Mouse (Mus musculus) hindbrain, embryonic 12.5 days (tissue): ENCODE measurements around the gene Dazap1. TPM values are rescaled to one million over a fixed set of nuclear protein-coding genes. Genes with fewer than 3 reads are reported as not detected.
"Not testable (repeated sequence)": the region's sequence is repeated elsewhere in the genome, so short reads cannot be mapped to it uniquely, and the experiment has no call there.

Source experiments
- ATAC-seq: fragments of 200-750 bp; cut with Nextera tagmentation; 2 replicates; pipeline ENCODE4 v1.8.0; 2017; ENCODE audit warnings: moderate TSS enrichment; ENCODE audit not compliant: low FRiP score
- H3K27ac ChIP-seq: fragments of 300-500 bp; sonication (generic); 2 replicates; pipeline ENCODE4 v1.5.1; 2016; ENCODE audit warnings: mild to moderate bottlenecking
- H3K27me3 ChIP-seq: fragments of 300-500 bp; sonication (generic); 2 replicates; pipeline ENCODE4 v1.6.1; 2016; ENCODE audit warnings: mild to moderate bottlenecking
- H3K36me3 ChIP-seq: fragments of 300-500 bp; sonication (generic); 2 replicates; pipeline ENCODE4 v1.6.1; 2016; ENCODE audit warnings: mild to moderate bottlenecking
- H3K4me1 ChIP-seq: fragments of 300-500 bp; sonication (generic); 2 replicates; pipeline ENCODE4 v1.6.1; 2016
- H3K4me2 ChIP-seq: fragments of 300-500 bp; sonication (generic); replicated peaks from 2 replicates; pipeline ENCODE4 v1.6.1; 2016; ENCODE audit warnings: mild to moderate bottlenecking
- H3K4me3 ChIP-seq: fragments of 300-500 bp; sonication (generic); 2 replicates; pipeline ENCODE4 v1.5.1; 2016; ENCODE audit warnings: mild to moderate bottlenecking
- H3K9ac ChIP-seq: fragments of 300-500 bp; sonication (generic); 2 replicates; pipeline ENCODE4 v1.6.1; 2016; ENCODE audit warnings: mild to moderate bottlenecking, moderate library complexity
- H3K9me3 ChIP-seq: fragments of 300-500 bp; sonication (generic); replicated peaks from 2 replicates; pipeline ENCODE4 v1.6.1; 2016; ENCODE audit warnings: mild to moderate bottlenecking
- WGBS: fragments of 180-500 bp; shearing (Covaris S2); methylation state at CpG from one replicate; pipeline ENCODE4 v1.1.7; 2016; 5-methylcytosine and 5-hydroxymethylcytosine counted together
- polyA plus RNA-seq: library from polyadenylated mRNA; unstranded; fragments of >200 nt; fragmentation: Nextera tagmentation; extraction: Ambion mirVana; gene quantifications from 2 replicates; pipeline ENCODE4 v1.2.1, GENCODE M21; 2016

Dazap1 gene
- polyA plus RNA-seq: 67.1 and 76.9 TPM in 2 replicates

DNA sequence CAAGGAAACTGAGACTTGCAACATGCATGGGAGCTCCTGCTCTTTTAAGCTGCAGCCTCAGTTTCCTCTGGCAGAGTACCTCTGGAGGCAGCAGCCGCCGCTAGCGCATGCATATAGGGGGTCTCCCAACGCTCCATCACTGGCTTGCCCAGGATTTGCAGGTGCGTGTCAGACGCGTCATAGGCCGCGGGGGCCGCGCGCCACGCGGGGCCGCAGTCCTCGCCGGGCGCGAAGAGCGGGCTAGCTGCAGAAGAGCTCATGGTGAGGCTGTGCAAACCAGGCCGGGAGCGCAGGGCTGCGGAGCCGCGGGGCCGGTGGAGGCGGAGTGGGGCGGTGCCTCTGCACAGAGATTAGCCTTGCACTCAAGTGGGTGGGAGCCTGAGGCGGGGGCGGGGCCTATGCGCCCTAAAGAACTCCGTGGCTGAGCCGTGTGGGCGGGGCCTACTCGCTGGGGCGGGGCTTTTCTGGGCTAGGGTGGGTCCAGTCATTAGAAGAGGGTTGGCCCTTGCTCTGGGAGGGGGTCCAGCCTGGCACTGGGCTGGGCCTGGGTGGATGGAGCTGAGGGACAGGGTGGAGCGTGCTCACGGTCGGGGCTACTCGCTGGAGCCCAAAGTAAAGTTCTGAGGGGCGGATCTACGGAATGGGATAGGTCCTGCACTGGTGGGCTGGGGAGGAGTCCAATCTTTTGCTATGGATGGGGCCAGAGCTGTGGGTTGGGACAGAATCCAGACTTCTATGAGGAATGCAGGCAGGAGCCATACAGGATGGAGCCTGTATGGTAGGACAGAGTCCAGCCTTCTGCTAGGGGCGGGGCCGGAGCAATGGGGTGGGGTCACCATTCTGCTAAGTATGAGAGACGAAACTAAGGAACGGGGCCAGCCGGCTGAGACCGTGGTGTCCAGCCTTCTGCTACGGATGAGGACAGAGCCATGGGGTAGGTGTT, at the start of gene Dazap1, which contains the start of gene Gamt:
Gene Dazap1, plus strand, starts transcription at position 845 of the 943 bp plus-strand sequence.
Gene Gamt, minus strand, starts transcription at position 371 of the 943 bp plus-strand sequence.
- Histone ChIP-seq H3K4me1 (peaks cover 43% of the 10 kb centered on the region), H3K27ac (peak within 1 kb of the TSS; percentile 90), H3K4me3 (peak within 1 kb of the TSS; percentile 43), H3K9me3 (no peaks in the 10 kb centered on the region), H3K9ac (peak within 1 kb of the TSS; percentile 70), H3K36me3 (peaks cover 28% of the 10 kb centered on the region), H3K4me2 (peak within 1 kb of the TSS; percentile 83), H3K27me3 (no peaks in the 10 kb centered on the region)
- ATAC-seq: peak; percentile 80
- under 1% methylated on average over 49 of the region's 49 CpGs for WGBS

DNA sequence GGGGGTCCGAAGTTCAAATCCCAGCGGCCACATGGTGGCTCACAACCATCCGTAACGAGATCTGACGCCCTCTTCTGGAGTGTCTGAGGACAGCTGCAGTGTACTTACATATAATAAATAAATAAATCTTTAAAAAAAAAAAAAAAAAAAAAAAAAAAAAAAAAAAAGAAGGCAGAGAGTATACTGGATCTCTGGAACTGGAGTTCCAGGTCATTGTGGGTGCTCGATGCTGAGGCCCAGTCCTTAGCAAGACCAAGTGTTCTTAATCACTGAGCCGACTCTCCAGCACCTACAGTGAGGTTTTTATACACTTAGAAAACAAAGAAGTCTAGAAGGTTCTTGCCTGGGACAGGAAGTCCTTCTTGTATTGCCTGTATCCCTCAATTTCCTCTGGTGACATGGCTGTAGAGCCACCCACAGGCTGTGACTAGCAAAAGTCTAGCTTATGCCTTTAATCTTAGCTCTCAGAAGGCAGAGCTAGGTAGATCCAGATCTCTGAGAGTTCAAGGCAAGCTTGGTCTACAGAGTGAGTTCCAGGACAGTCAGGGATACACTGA, 49.7 kb upstream of the Dazap1 start:
- not testable (repeated sequence) for ATAC-seq, H3K36me3 ChIP-seq, H3K27me3 ChIP-seq, H3K27ac ChIP-seq, H3K9ac ChIP-seq, H3K4me3 ChIP-seq, H3K9me3 ChIP-seq, H3K4me2 ChIP-seq
- H3K4me1 ChIP-seq: peaks cover 29% of the 10 kb centered on the region
- WGBS: 67% methylated on average over 7 of the region's 7 CpGs

DNA sequence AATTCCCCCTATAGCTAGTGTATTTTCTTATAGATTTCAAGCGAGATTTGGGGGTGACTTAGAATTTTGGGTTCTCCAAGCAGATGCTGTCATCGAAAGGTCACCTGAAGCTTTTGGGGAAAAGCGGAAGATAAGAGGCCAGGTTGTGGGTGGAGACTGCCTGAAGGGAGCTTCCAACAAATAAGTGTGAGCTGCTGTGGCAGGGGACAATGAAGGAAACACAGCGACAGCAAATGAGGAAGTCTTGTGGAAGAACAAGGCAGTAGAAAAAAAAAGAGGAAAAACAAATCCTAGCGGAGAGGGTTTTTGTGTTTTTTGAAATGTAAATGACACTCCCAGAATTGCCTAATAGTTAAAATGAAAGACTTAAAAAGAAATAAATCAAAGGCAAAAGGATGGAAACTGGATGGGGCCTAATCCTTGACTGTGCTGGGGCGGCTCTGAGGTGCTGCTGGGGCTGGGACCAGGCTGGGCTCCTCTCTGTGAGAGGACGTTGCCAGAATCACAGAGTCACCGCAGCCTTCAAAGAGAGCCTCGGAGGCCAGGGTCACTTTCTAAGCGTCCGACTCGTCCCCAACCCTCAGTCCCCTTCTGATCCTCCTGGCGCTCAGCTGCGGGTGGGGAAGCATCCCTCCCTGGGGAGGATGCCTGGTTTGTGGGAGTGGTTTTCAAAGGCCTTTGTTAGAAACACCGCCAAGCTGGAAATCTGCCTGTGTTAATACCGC, 46.1 kb upstream of the Dazap1 start:
- Histone ChIP-seq H3K4me2 (no peak overlapping the region), H3K4me3 (no peak overlapping the region), H3K27ac (no peak overlapping the region), H3K36me3 (no peaks in the 10 kb centered on the region), H3K27me3 (no peaks in the 10 kb centered on the region), H3K9me3 (no peaks in the 10 kb centered on the region), H3K4me1 (peaks cover 4% of the 10 kb centered on the region), H3K9ac (peak overlapping the region; percentile 36; the same call in 1 of the 2 replicates)
- no peak for ATAC-seq
- WGBS: 15% methylated on average over 16 of the region's 16 CpGs

DNA sequence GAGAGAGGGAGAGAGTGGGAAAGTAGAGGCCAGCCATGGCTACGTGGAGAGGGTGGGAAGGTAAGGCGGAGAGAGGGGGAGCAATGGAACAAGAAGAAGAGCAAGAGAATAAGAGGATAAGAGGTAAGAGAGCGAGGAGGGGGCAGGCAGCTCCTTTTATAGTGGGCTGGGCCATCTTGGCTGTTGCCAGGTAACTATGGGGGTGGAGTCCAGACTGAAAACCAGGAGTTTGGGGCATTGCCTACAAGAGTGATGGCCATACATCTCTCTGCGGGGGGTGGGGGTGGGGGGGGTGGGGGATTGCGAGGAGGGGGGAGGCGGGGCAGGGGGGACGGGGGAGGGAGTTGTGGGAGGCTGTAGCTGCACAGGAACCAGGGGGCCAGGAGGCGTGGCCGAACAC, 40.6 kb upstream of the Dazap1 start:
- Histone ChIP-seq H3K9me3 (no peaks in the 10 kb centered on the region), H3K27ac (no peak overlapping the region), H3K4me2 (no peak overlapping the region), H3K4me1 (peaks cover 7% of the 10 kb centered on the region), H3K27me3 (no peaks in the 10 kb centered on the region), H3K4me3 (no peak overlapping the region), H3K9ac (no peak overlapping the region), H3K36me3 (no peaks in the 10 kb centered on the region)
- 44% methylated on average over 6 of the region's 9 CpGs for WGBS
- ATAC-seq: no peak

DNA sequence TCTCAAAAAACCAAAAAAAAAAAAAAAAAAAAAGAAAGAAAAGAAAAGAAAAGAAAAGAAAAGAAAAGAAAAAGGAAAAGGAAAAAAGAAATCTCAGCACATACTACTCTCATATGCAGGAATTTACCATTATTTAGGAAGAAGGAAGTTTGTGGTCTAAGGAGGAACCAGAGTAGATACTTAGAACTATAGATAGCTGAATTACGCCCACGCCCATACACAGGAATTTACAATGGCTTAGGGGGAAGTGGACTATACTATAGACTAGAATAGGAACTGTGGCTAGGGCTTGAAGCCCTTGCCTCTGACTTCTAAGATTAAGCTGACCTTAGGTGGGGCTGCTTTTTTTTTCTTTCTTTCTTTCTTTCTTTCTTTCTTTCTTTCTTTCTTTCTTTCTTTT, 38.1 kb upstream of the Dazap1 start:
- not testable (repeated sequence) for H3K36me3 ChIP-seq, H3K9me3 ChIP-seq, H3K9ac ChIP-seq, H3K4me2 ChIP-seq, ATAC-seq, H3K27me3 ChIP-seq, H3K27ac ChIP-seq, H3K4me3 ChIP-seq
- WGBS: 96% methylated on average over 2 of the region's 2 CpGs
- peaks cover 21% of the 10 kb centered on the region for H3K4me1 ChIP-seq

DNA sequence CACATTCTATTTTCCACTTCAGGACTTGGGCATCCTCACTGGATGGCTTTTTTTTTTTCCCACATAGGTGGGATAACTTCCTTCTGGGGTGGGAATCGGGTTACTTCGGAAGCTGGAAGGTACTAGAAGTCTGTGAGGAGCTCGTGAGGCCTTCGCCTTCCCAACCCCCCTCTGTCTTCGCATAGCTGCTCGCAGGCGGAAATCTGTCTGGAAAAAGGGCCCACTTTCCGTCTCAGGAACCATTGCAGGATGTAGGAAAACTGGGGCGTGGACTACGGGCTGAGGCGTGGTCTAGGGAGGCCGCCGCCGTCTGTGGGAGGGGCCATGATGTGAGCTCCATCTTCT, 35.2 kb upstream of the Dazap1 start:
- Histone ChIP-seq H3K9me3 (no peaks in the 10 kb centered on the region), H3K36me3 (peaks cover 12% of the 10 kb centered on the region), H3K27me3 (no peaks in the 10 kb centered on the region), H3K4me1 (peaks cover 34% of the 10 kb centered on the region), H3K9ac (peak overlapping the region; percentile 96; the same call in 1 of the 2 replicates), H3K27ac (peak overlapping the region; percentile 96), H3K4me3 (peak overlapping the region; percentile 92), H3K4me2 (peak overlapping the region; percentile 93)
- no peak; the same call in 1 of the 2 replicates for ATAC-seq
- WGBS: under 1% methylated on average over 14 of the region's 14 CpGs

DNA sequence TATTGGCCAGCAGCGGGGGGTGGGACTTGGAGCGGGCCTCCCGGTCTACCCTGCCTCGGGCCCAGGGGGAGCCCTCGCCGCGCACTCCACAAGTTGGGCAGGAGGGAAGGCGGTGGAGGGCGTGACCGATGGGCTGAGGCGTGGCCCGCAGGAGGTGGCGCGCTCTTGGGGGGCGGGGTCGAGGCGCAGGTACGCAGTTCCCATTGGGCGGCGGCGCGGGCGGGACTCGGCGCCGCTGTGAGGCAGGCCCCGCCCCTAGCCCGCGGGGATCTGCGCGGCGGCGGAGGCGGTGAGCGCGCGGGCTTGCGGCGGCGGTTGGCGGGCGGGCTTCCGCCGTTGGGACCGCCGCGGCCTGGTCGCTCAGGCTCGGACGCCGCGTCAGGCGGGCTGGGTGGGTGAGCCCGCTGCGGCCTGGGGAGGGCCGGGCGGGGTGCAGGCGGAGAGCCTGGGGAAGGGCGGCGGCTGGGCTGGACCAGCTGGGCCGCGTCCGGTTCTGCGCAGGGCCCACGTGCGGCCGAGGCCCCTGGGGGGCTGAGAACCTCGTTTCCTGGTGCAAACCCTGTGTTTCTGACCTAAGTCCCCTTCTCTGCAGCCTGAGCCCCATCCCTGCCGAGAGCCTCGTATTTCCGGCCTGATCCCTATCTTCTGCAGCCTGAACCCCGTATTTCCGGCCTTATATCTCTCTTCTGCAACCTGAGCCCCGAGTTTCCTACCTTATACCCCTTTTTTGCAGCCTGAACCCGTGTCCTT, 34.7 kb upstream of the Dazap1 start, which contains the start of gene Mum1:
Gene Mum1, plus strand, starts transcription at position 19 of the 750 bp plus-strand sequence.
- H3K9me3 ChIP-seq: no peaks in the 10 kb centered on the region
- WGBS: under 1% methylated on average over 48 of the region's 75 CpGs
- H3K4me1 ChIP-seq: peaks cover 33% of the 10 kb centered on the region
- H3K27ac ChIP-seq: peak within 1 kb of the TSS; percentile 96
- H3K27me3 ChIP-seq: no peaks in the 10 kb centered on the region
- H3K4me2 ChIP-seq: peak within 1 kb of the TSS; percentile 93
- peak within 1 kb of the TSS; percentile 96 for H3K9ac ChIP-seq
- peaks cover 16% of the 10 kb centered on the region for H3K36me3 ChIP-seq
- H3K4me3 ChIP-seq: peak within 1 kb of the TSS; percentile 92
- ATAC-seq: peak; percentile 97

DNA sequence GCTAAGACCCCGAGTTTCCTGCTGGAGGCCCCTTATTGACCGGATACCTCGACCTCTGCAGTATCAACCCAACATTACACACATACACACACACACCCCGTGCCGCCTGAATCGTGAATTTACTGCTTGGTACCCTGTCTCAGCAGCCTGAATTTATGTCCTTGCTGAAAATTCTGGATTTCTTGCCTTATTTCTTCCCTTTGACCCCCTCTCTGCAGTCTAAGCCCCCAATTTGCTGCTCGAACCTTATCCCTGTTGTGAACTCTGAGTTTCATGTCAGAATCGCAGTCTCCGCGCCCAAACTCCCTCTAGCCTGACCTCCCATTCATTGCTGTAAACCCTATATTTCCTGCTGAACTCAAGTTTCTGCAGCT, 34.1 kb upstream of the Dazap1 start:
- peaks cover 22% of the 10 kb centered on the region for H3K36me3 ChIP-seq
- H3K27me3 ChIP-seq: no peaks in the 10 kb centered on the region
- H3K9me3 ChIP-seq: no peaks in the 10 kb centered on the region
- peak overlapping the region; percentile 92 for H3K4me3 ChIP-seq
- H3K9ac ChIP-seq: peak overlapping the region; percentile 96
- peak; percentile 15; the same call in 1 of the 2 replicates for ATAC-seq
- peak overlapping the region; percentile 96 for H3K27ac ChIP-seq
- peaks cover 33% of the 10 kb centered on the region for H3K4me1 ChIP-seq
- WGBS: 7% methylated on average over 10 of the region's 10 CpGs
- H3K4me2 ChIP-seq: peak overlapping the region; percentile 93

DNA sequence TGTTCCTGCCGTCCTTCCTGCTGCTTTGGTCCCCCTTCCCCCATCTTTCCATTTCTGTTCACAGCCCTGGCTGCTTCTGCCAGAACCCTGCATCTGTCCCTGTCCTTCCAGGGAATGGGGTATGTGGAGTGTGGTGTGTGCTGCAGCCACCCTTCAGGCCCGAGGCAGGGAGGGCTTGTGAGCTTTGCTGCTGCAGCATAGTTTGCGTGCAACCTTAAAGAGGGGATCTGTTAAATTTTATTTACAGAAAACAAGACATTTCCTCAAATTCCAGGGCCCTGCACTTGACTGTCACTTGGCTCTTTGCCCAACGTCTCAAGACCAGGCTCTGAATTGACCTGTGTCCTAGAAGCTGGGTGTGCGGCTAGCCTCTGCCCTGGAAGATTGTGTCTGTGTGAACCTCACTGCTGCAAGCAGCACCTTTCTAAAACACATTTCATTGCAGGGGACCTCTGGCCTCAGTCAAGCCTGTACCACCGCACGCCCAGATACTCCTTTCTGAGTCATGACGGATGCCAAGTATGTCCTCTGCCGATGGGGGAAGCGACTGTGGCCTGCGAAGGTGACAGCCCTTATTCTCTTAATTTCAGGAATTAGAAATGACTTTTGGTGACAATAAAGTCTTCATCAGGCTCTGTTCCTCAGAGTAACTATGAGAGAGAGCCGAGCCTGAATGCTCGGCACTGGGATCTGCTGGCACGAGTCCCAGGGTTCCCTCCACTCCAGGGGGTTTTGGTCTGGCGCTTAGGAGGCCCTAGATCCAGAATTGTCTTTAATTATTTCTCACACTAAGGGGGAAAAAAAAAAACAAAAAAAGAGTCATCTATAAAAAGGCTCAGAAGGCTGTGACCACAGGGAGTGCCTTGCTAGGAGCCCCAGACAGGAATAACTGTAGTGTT, 33.2 kb upstream of the Dazap1 start:
- Histone ChIP-seq H3K27ac (peak overlapping the region; percentile 96), H3K36me3 (peaks cover 32% of the 10 kb centered on the region), H3K4me1 (peaks cover 39% of the 10 kb centered on the region), H3K27me3 (no peaks in the 10 kb centered on the region), H3K4me3 (peak overlapping the region; percentile 92), H3K9me3 (no peaks in the 10 kb centered on the region), H3K9ac (peak overlapping the region; percentile 96), H3K4me2 (peak overlapping the region; percentile 93)
- ATAC-seq: no peak
- WGBS: 59% methylated on average over 15 of the region's 15 CpGs

DNA sequence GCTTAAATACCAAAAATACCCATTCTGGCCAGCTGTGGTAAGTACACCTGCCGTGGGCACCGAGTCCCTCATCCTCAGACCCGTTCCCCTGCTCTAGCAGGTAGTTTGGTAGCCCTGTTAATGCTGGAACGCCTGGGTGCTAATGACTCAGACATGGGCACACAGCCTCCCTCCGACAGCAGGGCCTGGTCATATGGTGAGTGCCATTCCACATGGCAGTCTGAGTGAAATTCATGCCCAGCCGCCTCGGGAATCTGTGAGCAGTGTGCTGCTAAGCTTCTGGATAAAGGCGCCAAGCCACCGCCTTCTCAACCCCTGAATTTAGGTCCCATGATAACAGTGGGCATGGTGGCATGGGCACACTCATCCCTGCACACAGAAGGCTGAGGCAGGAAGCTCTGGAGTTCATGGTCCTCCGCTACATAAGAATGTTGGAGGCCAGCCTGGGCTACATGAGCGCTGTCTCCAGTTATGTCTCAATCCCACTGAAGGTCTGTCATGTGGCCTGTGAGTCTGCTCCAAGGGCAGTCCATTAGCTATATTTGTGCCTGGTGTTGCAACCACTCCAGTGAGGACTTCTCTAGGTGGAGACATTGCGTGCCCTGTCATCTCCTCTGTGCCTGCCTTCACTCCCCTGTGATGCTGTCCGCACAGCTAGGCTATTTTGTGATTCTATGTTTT, 25.0 kb upstream of the Dazap1 start:
- H3K27ac ChIP-seq: no peak overlapping the region
- WGBS: 96% methylated on average over 13 of the region's 13 CpGs
- no peak overlapping the region for H3K4me3 ChIP-seq
- H3K9me3 ChIP-seq: no peaks in the 10 kb centered on the region
- peaks cover 17% of the 10 kb centered on the region for H3K4me1 ChIP-seq
- no peaks in the 10 kb centered on the region for H3K27me3 ChIP-seq
- ATAC-seq: no peak
- H3K4me2 ChIP-seq: no peak overlapping the region
- H3K36me3 ChIP-seq: peaks cover 97% of the 10 kb centered on the region
- H3K9ac ChIP-seq: no peak overlapping the region
